Mouse (Mus musculus) brain, adult 10 weeks (tissue): ENCODE results near the gene Syt16. TPM values are rescaled to one million over a fixed set of nuclear protein-coding genes. Genes with fewer than 3 reads are reported as not detected.

Experiments used
- polyA plus RNA-seq: library from polyadenylated mRNA; stranded (reverse); fragments of 350-450 nt; fragmentation: Illumina TruSeq; extraction: RNeasy Lipid Tissue Mini Kit (QIAGEN cat#74804); gene quantifications from one replicate; pipeline ENCODE4 v1.2.3, GENCODE M21; 2015; ENCODE audit warnings: low read depth, low replicate concordance

Syt16 gene
- 64.6 TPM for polyA plus RNA-seq

DNA sequence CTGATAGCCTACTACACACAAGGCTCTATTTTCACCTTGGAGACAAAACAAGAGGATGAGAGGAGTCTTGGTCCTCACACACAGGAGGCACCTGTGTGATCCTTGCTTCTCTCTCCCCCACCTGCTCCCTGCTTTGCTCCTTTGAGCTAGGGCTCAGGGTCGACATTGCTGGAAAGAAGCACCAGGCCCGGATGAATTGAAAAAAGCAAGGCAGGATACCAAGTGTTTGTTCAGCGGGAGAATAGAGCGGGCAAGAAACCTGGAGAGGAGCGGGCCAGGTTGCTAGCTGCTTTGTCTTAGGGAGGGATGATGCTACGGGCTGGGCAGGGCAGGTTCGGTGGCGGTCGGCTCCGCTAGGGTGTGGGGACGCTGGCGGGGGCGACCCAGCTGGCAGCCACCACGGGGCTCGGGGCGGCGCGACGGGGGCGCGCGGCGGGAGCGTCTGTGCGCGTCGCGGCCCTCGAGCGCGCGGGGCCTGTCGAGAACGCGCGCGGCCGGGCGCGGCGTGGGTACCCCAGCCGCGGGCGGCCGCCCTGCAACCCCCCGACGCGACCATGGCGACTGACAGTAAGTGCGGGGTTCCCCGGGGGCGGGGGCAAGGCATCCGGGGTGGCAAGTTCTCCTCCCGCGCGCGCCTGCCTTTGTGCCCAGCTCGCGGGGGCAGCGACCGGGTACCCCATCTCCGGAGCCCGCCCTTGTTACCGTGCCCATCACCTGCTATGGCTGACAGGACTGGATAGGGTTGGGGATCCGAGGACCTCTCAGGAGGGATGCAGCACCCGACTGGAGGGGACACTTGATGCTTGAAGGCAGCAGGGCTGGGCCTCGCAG, at the start of gene Syt16:
Gene Syt16 (plus strand): TSS at position 365 of the 831 bp plus-strand sequence.

DNA sequence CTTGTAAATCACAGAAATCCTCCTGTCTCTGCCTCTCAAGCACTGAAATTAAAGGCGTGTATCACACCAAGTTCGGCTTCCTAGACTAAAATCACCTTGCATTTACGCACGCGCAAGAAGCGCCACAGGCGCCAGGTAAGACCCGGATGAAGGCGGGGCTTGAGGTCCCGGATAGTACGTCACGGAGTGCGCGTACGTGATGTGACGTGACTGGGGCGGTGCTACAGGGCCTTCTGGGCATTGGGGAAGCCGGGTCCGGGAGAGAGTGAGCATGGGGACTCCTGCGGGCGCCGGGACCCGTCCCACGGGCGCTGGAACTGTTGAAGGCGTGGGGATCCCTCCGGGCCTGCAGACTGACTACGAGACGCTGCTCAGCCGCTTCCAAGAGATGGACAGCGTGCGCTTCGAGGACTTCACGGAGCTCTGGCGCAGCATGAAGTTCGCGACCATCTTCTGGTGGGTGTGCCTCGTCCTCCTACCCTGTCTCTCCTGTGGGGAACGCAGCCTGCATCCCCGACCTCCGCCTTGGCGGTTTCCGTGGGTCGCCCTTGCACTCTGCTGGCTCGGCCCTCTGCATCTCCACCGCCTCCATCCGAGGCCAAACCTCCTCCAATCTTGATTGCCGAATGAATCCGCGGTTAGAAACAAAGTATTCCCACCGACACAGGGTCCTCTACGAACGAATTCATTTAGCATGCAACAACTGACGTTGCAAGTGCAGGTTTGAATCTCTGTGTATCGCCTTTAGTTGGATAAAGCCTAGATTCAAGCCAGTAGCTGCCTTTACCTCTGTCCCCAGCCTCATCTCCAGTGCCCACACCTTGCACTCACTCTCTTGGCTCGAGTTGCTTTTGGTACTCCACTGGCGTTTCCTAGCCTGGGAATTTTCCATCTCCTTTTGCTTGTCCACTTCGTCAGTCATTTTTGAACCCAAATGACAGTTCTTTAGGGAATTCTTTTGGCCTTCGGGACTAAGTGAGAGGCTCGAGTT, 32.9 kb upstream of the Syt16 start, which contains the start of gene Snapc1:
Gene Snapc1 (plus strand): TSS at position 191 of the 991 bp plus-strand sequence.

DNA sequence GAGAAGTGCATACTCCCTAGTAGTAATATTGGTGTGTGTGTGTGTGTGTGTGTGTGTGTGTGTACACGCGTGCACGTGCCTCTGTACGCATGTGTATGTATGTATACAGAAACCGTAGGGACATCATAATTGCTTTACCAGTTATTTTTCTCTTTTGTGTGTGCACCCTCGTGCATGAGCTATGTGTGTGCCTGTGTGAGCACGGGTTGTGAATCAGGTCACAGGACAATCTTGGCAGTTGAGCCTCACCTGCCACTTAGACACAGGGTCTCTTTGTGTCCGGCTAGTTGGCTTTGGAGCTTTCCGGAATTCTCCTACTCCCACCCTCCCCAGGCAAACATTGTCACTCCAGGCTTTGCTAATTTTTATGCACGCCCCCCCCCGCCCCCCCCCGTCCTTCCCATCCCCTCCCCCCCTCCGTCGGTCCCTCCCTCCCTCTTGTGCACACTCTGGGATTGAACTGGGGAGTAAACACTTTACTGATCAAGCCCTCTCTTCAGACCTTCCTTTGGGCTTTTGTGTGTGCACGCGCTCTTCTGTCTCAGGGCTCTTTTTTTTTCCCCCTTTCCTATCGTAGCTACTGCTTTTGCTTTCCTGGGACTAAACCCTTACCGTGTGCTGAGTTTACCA, 319.0 kb downstream of the Syt16 start, which contains the start of gene Gm11042:
Gene Gm11042 (minus strand): TSS at position 51 of the 630 bp plus-strand sequence.

Other genes with a start within 250 kb of the Syt16 start
- 45.2 TPM for gene Hif1a, start 96.3 kb upstream of the Syt16 start, polyA plus RNA-seq
- not detected for gene Gm49321, start 60.0 kb upstream of the Syt16 start, polyA plus RNA-seq
- gene Snapc1, start 33.2 kb upstream of the Syt16 start, polyA plus RNA-seq = 27.2 TPM